Mouse (Mus musculus): ENCODE measurements around the gene Hand1. TPM values are rescaled to one million over a fixed set of nuclear protein-coding genes. Genes with fewer than 3 reads are reported as not detected.

Hand1 gene
- total RNA-seq, 4 experiments from 2014 or later = not detected

DNA sequence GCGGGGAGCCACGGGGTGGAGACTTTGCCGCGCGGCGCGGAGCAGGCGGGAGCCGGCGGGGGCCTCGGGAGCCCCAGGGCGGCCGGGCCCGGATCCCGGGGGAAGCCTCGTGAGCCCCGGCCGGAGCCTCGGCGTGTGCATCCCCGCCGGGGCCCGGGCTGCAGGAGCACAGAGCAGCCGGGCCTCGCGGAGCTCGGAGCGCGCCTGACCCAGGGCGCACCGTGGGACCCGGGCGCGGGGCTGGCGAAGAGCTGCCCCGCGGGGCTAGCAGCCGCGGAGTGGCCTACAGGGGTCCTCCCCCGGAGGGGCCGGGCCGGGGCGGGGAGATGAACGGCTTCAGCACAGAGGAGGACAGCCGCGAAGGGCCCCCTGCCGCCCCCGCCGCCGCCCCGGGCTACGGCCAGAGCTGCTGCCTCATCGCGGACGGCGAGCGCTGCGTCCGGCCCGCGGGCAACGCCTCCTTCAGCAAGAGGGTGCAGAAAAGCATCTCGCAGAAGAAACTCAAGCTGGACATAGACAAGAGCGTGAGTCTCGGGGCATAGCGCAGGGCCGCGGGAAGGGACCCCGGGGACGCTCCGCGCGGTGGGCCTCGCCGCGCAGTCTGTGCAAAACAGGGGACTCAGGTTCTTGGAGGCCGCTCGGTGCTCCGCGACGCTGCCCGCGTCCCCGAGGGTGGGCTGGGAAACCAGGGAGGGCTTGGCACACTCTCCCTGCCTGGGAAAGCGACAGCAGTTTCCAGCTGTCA is 30.7 kb downstream of the Hand1 start:
- no peak for DNase-seq (ENCODE audit: low spot score in 2 of 2)

DNA sequence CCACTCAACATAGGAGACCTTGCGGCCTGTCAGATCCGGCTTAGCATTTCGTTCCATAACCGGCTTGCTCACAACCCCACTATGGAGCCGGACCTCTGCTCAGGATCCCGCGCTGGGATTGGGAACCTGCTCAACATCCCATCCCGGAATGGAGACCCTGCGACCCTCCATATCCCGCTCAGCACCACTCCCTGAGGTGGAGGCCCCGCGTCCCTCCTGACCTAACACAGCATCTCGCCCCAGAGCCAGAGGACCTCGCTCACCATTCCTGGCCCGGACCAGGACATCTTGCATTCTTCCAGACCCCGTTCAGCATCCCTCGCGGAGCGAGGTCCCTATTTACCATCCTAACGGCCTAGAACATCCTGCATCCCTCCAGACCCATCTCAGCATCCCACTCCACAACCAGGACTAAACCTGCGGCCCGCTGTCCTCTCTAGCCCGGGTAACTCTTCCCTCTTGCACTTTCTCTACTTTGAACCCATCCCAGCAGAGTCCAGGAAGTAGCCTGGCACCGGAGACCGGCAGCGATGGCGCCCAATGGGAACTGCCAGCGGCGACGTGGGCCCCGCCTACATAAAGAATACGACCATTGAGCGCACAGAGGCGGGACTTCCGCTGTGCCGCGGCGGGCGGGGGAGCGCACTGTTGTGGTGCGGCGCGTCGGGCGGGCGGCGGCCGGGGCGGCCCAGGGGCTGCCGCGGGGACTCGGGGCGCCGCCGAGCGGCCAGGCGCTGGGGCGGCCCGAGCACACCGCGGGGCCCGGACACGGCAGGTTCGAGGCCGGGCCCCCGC is 31.4 kb downstream of the Hand1 start, which contains the start of gene Sap30l:
TSS of gene Sap30l (plus strand) at position 667 of the 795 bp plus-strand sequence.
- peak; percentile 94 to 97 for DNase-seq (ENCODE audit: low spot score in 2 of 2)

DNA sequence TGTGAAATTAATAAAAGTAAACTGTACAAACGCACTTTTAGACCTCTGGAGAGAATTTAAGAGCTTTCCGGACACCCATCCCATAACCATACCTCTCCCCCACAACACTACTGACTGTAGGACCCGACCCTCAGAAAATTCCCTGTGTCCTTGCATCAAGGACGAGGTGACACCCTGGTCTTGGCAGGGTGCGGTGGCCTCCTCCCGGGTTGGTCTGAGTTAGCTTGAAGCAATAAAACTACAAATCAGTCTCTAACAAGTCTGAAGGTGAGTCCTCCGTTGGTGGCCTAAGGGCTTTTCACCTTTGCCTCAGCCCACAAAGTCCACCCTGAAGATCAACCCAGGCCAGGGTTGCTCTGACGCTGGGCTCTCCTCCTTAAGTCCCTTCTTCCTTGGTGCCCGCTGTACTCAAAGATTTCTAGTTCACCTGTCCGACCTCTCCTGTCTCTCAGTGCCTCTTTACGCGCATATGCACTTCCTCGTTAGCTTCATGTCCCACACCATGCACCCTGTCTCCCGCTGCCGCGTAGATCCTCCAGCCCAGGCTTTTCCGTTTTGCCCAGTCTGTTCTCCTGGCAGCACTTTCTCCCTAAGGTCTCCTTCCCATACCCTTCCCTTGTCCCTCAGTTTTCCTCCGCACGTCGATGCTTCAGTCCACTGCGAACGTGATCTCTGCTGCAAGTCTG is 32.2 kb downstream of the Hand1 start:
- no peak for DNase-seq (ENCODE audit: low spot score in 2 of 2)

DNA sequence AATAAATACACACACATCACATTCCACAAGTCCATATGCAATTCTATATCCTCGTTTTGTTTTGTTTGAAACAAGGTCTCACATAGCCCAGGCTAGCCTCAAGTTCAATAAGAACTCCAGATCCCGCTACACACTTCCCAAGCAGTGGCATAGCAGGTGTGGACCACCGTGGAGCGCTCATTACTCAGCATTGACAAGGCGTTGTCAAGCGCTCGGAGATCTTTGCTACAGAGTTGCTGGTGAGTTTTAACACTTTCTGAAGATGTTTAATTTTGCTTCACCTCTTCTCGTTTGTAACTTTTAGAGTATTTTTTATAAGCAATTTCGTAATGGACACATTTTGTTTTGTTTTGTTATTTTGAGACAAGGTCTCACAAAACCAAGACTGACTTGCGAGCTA is 33.2 kb downstream of the Hand1 start:
- DNase-seq (ENCODE audit: low spot score in 2 of 2) = no peak

DNA sequence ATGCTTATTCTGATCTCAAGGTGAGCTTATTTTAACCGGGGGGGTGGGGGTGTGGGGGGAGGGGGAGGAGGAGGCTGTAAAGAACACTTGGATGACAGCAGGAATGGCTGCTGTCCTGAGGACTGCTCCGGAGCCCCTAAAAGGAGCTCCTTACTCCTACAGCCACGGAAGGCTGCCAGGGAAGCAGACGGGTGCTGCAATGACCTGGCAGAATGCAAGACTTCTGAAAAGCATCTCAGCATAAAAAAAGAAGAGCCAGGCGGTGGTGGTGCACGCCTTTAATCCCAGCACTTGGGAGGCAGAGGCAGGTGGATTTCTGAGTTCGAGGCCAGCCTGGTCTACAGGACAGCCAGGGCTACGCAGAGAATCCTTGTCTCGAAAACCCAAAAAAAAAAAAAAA is 34.8 kb downstream of the Hand1 start:
- DNase-seq (ENCODE audit: low spot score in 2 of 2) = no peak

DNA sequence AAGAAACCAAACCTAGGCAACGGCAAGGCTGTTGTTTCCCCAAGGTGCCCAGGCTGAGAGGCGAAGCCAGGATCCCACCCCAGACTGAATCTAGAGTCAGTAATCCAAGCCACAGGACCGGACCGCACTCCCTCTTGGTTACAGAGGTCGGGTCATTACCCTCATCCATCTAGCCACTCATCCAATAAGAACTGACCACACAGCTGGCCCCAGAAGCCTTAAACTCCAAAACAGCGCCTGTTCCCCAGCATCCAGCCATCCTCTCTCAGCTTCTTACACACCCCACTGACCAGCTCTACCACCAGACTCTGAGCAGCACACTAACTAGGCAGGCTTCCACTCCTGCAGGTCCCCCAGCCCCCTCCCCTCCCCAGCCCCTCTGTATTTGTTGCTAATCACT is 37.5 kb downstream of the Hand1 start:
- DNase-seq (ENCODE audit: low spot score in 2 of 2) = no peak

DNA sequence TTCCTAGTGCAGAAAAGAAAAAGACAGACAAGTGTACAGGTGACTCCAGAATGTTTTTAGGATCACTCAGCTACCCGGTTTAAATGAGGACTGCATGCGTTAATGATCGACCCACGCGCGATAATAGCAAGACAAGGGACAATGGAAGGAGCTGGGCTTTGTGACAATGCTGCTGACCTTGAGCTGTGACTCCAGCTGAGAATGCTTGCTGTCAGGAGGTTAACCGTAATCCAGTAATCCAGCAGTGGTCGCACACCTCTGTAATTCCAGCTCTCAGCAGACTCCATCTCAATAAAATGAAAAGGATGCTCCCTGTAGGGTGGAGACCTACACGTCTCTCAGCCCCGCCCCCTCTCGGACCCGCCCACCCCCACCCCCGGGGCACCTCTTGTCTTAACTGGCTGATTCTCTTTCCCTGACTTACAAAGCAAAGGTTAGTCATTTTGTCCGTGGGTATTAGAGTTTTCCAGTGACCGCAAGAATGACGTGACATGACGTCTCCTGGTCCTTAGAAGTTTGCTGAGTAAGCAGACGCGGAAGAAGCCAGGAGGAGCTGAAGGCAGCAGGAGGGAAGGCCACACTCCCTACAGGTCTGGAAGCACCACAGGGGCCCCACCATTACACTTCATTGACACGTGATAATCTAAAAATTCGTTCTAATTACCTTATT is 41.6 kb downstream of the Hand1 start:
- DNase-seq (ENCODE audit: low spot score in 2 of 2) = no peak

DNA sequence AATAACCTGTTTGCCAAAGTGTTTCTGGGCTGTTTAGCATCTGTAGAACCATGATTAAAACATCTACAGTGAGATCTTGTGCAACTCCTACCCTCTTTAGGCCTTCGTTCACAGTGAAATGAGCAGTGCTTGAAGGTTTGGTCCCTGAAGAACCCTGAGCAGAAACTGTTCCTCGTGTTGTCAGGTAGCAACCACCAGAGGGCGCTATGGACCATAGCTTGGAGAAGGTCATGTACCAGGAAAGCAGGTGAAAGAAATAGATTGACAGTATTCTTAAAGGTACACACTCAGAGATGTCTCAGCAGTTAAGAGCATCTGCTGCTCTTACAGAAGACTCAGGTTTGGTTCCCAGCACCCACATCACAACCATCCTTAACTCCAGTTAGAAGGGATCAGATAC is 44.7 kb downstream of the Hand1 start:
- DNase-seq (ENCODE audit: low spot score in 2 of 2) = peak in 1 of 2 experiments; percentile 29

DNA sequence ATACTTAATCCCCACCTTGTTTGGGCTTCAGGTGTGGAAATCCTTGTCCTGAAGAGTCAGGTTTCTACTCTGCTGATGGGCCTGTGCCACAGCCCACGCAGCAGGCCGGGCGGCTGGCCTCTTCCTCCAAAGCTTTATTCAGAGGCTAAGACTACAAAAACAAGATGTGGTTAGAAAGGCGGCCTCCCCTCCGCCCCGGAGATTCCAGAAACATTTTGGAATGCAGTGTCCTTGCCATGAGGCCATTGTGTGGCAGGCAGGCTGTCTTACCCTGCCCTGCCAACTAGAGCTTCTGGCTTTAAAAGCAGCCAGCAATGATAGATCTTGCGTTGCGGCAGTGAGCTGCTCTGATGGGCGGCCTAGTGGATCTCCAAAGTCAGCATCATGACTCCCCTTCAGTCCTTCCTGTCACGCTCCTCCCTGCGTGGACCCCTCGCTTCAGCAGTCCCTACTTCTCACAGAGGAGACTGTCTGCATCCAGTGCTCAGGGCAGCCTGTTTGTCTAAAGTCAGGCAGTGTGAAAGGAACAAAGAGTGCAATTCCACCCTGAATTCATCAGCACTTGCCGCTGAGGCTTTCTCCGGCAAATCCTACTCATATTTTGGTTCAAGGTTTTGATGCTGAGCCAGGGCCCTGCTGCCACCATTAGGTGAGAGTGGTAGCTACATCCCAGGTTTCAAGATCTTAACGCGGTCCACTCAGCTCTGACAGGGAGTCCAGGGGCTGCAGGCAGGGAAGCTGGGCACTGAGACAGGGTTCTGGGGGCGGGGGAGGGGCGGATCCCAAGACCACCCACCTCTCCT is 45.8 kb downstream of the Hand1 start:
- DNase-seq (ENCODE audit: low spot score in 2 of 2) = peak in 1 of 2 experiments; percentile 58

DNA sequence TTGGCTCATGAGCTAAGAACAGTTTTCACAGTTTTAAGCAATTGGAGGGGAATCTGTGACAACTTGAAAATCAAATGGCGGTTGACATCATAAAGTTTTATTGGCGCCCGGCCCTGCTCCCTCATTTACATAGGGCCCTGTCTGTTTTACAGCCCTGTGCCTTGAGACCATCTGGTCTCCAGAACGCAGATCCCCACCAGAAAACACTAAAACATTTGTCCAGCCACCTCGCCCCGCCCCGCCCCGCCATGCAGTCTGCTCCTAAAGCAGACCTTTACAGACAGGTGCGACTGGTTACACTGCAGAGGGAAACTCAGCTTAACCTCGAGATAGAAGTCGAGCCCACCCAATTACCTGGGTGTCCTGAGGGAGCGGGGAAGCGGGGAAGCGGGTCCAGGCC is 52.8 kb downstream of the Hand1 start:
- DNase-seq (ENCODE audit: low spot score in 2 of 2) = no peak

Other genes with a start within 250 kb of the Hand1 start
- gene Galnt10, start 187.4 kb downstream of the Hand1 start, total RNA-seq (2022) = 10 to 100 TPM in 1 of 4 experiments, 1 to 10 TPM in 3; 6.2 to 10.1 (median 7.3) TPM
- 10 to 100 TPM; 46.8 to 53.4 (median 48.9) TPM for gene Sap30l, start 31.2 kb downstream of the Hand1 start, total RNA-seq (2022)
- gene Larp1, start 176.2 kb upstream of the Hand1 start, total RNA-seq (2022) = 10 to 100 TPM; 91.6 to 96.7 (median 94.3) TPM

Measured in layer of hippocampus, adult 8-10 months (tissue).